ENCODE assay signal across 8 mouse cellular contexts in the genomic region with DNA sequence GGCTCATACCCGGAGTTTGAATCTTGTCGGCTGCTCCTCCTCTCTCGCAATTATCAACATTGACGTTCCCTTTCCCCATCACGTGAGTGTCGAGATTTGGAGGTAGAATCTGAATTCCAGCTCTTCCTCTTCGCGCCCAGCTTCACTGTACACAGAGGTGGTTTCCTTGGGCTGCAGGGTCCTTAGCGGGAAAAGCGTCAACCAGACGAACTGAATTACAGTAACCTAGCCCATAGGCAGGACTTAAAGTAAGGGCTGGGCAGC. TPM values are rescaled to one million over a fixed set of nuclear protein-coding genes. Genes with fewer than 3 reads are reported as not detected.
DNase-seq lines count a peak whose midpoint lies in the region; ATAC-seq lines count a peak whose summit lies in the region.

No protein-coding gene starts in this region.

- peak; percentile 3; the same call in 1 of the 2 replicates for ATAC-seq in limb, embryonic 13.5 days (ENCODE audit: low FRiP score, low read depth)
- ATAC-seq in stomach, embryonic 14.5 days (ENCODE audit: insufficient number of reproducible peaks, insufficient read depth, low FRiP score, low read depth) = no peak

- peaks cover 50% of the 10 kb centered on the region for H3K36me3 ChIP-seq in limb, embryonic 13.5 days
- H3K36me3 ChIP-seq in stomach, embryonic 14.5 days (ENCODE audit: control insufficient read depth, insufficient read depth, low read length) = peaks cover 36% of the 10 kb centered on the region

- peak overlapping the region; percentile 83 for H3K9ac ChIP-seq in limb, embryonic 13.5 days
- H3K9ac ChIP-seq in stomach, embryonic 14.5 days (replicated peaks; ENCODE audit: low read depth, low read length) = peak overlapping the region; percentile 79

- DNase-seq in embryo, embryonic 10.5 days (ENCODE audit: low spot score) = peak; percentile 42
- DNase-seq in embryo, embryonic 9.5 days (ENCODE audit: extremely low spot score) = no peak
- DNase-seq in thymus, postnatal 0 days (ENCODE audit: low spot score) = peak; percentile 30
- no peak for DNase-seq in thymus, postnatal 4 days
- no peak for DNase-seq in Muller cell, postnatal 12 days (ENCODE audit: inconsistent ontology term)
- no peak for DNase-seq in adrenal gland, adult (ENCODE audit: inconsistent age in 2 of 2, low spot score in 1 of 2)

- peak overlapping the region; percentile 93 for H3K4me2 ChIP-seq in limb, embryonic 13.5 days (replicated peaks)
- H3K4me2 ChIP-seq in stomach, embryonic 14.5 days (replicated peaks; ENCODE audit: low read depth, low read length) = peak overlapping the region; percentile 79

- H3K4me1 ChIP-seq in limb, embryonic 13.5 days = peaks cover 18% of the 10 kb centered on the region
- H3K4me1 ChIP-seq in stomach, embryonic 14.5 days (ENCODE audit: control insufficient read depth, insufficient read depth, low read length) = no peaks in the 10 kb centered on the region

- 1% methylated on average over 11 of the region's 11 CpGs for WGBS in limb, embryonic 13.5 days
- WGBS in stomach, embryonic 14.5 days = under 1% methylated on average over 11 of the region's 11 CpGs

- peak overlapping the region; percentile 73; the same call in 1 of the 2 replicates for H3K27ac ChIP-seq in limb, embryonic 13.5 days
- peak overlapping the region; percentile 78 for H3K27ac ChIP-seq in stomach, embryonic 14.5 days (ENCODE audit: low read length)

- no peaks in the 10 kb centered on the region for H3K9me3 ChIP-seq in limb, embryonic 13.5 days
- H3K9me3 ChIP-seq in stomach, embryonic 14.5 days (ENCODE audit: control insufficient read depth, low read depth, low read length) = no peaks in the 10 kb centered on the region

- peak overlapping the region; percentile 80 for H3K4me3 ChIP-seq in limb, embryonic 13.5 days
- peak overlapping the region; percentile 80 for H3K4me3 ChIP-seq in stomach, embryonic 14.5 days (ENCODE audit: low read depth, low read length)

- no peaks in the 10 kb centered on the region for H3K27me3 ChIP-seq in limb, embryonic 13.5 days
- H3K27me3 ChIP-seq in stomach, embryonic 14.5 days (ENCODE audit: control insufficient read depth, insufficient read depth, low read length) = no peaks in the 10 kb centered on the region

RNA-seq across cellular contexts. Expression of gene Fastkd3, which starts 0.4 kb away (rescaled TPM):
- 27.0 and 30.3 TPM in 2 replicates for polyA plus RNA-seq in thymus, postnatal 0 days (2015; fragmentation: Nextera tagmentation; extraction: Ambion mirVana)
- polyA plus RNA-seq in limb, embryonic 13.5 days (2015; fragmentation: Nextera tagmentation; extraction: Ambion mirVana) = 32.4 and 38.1 TPM in 2 replicates
- 33.2 and 33.3 TPM in 2 replicates for polyA plus RNA-seq in stomach, embryonic 14.5 days (2014; fragmentation: Nextera tagmentation; extraction: Ambion mirVana)

RNA-seq across cellular contexts. Expression of gene Mtrr, which starts 0.5 kb away (rescaled TPM):
- polyA plus RNA-seq in thymus, postnatal 0 days (2015; fragmentation: Nextera tagmentation; extraction: Ambion mirVana) = 15.1 and 16.7 TPM in 2 replicates
- polyA plus RNA-seq in limb, embryonic 13.5 days (2015; fragmentation: Nextera tagmentation; extraction: Ambion mirVana) = 19.3 and 23.1 TPM in 2 replicates
- polyA plus RNA-seq in stomach, embryonic 14.5 days (2014; fragmentation: Nextera tagmentation; extraction: Ambion mirVana) = 17.9 and 19.1 TPM in 2 replicates

RNA-seq across cellular contexts. Expression of gene 1700001L19Rik, which starts 14.8 kb away (rescaled TPM):
- polyA plus RNA-seq in thymus, postnatal 0 days (2015; fragmentation: Nextera tagmentation; extraction: Ambion mirVana) = 0.10 TPM in 1 of 2 replicates, not detected in the other
- polyA plus RNA-seq in limb, embryonic 13.5 days (2015; fragmentation: Nextera tagmentation; extraction: Ambion mirVana) = 0.50 and 0.66 TPM in 2 replicates
- polyA plus RNA-seq in stomach, embryonic 14.5 days (2014; fragmentation: Nextera tagmentation; extraction: Ambion mirVana) = 0.33 and 0.56 TPM in 2 replicates

Comparison
In these comparisons a context has a peak if more than half of its experiments do, and no peak if none do; other contexts are left out.
1. DNase-seq: peak in embryo, embryonic 10.5 days (single experiment) and thymus, postnatal 0 days (single experiment); none in embryo, embryonic 9.5 days (single experiment), thymus, postnatal 4 days (single experiment), Muller cell, postnatal 12 days (single experiment) and adrenal gland, adult (0 of 2).